Mouse (Mus musculus) kidney, adult 2 months (tissue): ENCODE measurements at regions not wholly inside any gene's neighbourhood (a gene's known extent, or its start where the extent isn't known, plus 50 kb on each side); places are given as distances from the start of the nearest gene placed in this dataset.

Experiments used
- DNase-seq: peaks from one replicate; pipeline ENCODE4 v3.0.0; 2021
- H3K27ac ChIP-seq: fragments of 200-500 bp; 2 replicates; pipeline ENCODE4 v1.5.1; 2012; ENCODE audit warnings: low read depth, low read length, control low read depth, inconsistent platforms; ENCODE audit not compliant: insufficient read depth
- H3K27me3 ChIP-seq: fragments of 200-500 bp; replicated peaks from 2 replicates; pipeline ENCODE4 v1.6.1; 2012; ENCODE audit warnings: mild to moderate bottlenecking, moderate library complexity, low read length, inconsistent platforms; ENCODE audit not compliant: control insufficient read depth, insufficient read depth
- H3K36me3 ChIP-seq: fragments of 200-500 bp; 2 replicates; pipeline ENCODE4 v1.6.1; 2012; ENCODE audit warnings: mild to moderate bottlenecking, moderate library complexity, low read length, inconsistent platforms; ENCODE audit not compliant: control insufficient read depth, insufficient read depth
- H3K4me1 ChIP-seq: fragments of 200-500 bp; 2 replicates; pipeline ENCODE4 v1.6.1; 2011; ENCODE audit warnings: low read length; ENCODE audit not compliant: control insufficient read depth, insufficient read depth
- H3K4me3 ChIP-seq: fragments of 200-500 bp; 2 replicates; pipeline ENCODE4 v1.5.1; 2011; ENCODE audit warnings: mild to moderate bottlenecking, low read depth, low read length, control low read depth; ENCODE audit not compliant: insufficient read depth
- CTCF ChIP-seq: fragments of 200-500 bp; conservative IDR thresholded peaks from 2 replicates; pipeline ENCODE4 v1.5.1; 2011; ENCODE audit warnings: low read depth, mild to moderate bottlenecking, control low read depth, low read length, moderate library complexity, mixed read lengths; ENCODE audit not compliant: insufficient read depth, insufficient read length
- POLR2A ChIP-seq: fragments of 200-500 bp; IDR thresholded peaks from one replicate; pipeline ENCODE4 v1.6.1; 2011; ENCODE audit warnings: low read depth, low read length, control low read depth
- WGBS: fragments of 180-500 bp; shearing (Covaris S2); methylation state at CpG from one replicate; pipeline ENCODE4 v1.1.7; 2018; 5-methylcytosine and 5-hydroxymethylcytosine counted together

DNA sequence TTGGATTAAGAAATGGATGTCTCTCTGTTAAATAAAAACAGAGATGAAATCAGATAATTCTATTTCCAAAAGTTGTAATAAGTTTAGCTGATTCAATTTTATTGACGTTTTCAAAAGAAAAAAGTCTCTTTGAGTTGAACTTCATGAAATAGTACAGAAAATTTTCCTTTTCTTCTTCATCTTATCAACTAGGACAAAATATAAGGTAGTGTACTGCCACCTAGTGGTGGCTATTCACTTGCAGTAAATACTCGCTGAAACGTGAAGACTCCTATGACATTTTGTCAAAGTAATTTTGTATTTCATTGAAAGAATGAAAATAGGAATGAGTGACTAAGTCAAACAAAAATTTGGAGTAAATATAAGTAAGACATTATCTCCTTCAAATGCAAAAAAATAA, 56.1 kb upstream of the Vwde start:
- no peak overlapping the region for H3K4me3 ChIP-seq
- no peaks in the 10 kb centered on the region for H3K27me3 ChIP-seq
- peak; percentile 25 for TF ChIP-seq CTCF
- TF ChIP-seq POLR2A = no peak
- no peaks in the 10 kb centered on the region for H3K4me1 ChIP-seq
- H3K36me3 ChIP-seq = no peaks in the 10 kb centered on the region
- 2% methylated on average over 3 of the region's 3 CpGs for WGBS
- H3K27ac ChIP-seq = no peak overlapping the region
- peak; percentile 30 for DNase-seq
